Mouse (Mus musculus): ENCODE measurements around the gene Nepro. TPM values are rescaled to one million over a fixed set of nuclear protein-coding genes. Genes with fewer than 3 reads are reported as not detected.

Gene Nepro
- total RNA-seq, 2 experiments from 2014 or later: 10.0 to 16.9 TPM

DNA sequence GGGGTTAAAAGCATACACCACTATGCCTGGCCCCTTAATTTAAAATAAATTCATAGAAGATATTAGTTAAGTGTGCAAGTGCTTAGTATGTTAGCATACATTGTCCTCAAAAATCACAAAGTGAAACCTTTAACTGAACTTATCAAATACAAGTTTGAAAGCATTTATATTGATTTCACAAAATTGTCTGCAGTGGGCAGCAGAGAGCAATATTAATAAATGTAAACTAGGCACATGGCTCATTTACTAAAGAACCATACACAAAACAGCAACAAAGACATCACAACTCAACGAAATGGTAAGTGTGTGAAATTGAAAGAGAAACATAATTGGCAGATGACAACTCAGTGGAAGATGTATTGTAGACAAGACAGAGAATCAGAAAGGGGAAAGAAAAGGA is 37.7 kb downstream of the Nepro start:
- ATAC-seq (replicated peaks; ENCODE audit: poor library complexity, severe bottlenecking): no peak

DNA sequence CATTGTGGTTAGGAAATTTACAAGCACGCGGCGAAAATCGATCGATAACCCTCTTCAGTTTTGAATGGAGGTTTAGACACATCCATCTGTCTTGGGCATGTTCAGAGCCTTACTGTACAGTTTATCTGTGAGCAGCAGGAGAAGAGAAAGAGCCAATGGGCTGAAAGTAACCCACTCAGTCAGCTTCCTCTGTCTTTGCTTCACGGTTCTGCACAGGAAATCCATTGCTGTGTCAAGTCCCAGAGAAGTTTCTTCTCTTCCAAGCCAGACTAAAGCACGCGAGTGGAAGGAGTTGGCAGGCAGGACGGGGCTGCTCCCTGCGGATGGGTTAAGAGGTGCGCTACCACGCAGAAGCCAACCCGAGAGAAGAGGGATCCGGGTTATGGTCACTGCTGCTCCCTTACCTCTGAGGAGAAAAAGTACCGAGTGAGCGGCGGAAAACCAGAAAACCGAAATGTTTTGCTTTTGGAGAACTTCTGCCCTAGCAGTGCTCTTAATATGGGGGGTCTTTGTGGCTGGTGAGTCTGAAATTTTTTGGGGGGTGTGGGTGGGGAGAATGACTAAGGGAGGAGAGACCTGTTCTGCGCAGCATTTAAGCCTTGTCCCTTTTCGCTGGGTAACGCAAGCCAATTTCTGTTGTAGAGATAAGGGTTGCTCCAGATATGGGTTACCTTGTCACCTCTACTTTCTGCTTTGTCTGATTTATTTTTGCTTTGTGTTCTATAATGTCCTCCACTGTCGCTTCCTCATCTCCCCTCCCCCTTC is 41.6 kb downstream of the Nepro start, which contains the start of gene Cd200r1:
Gene Cd200r1, plus strand, starts transcription at position 182 of the 765 bp plus-strand sequence.
- peak; percentile 74 for ATAC-seq (replicated peaks; ENCODE audit: poor library complexity, severe bottlenecking)

DNA sequence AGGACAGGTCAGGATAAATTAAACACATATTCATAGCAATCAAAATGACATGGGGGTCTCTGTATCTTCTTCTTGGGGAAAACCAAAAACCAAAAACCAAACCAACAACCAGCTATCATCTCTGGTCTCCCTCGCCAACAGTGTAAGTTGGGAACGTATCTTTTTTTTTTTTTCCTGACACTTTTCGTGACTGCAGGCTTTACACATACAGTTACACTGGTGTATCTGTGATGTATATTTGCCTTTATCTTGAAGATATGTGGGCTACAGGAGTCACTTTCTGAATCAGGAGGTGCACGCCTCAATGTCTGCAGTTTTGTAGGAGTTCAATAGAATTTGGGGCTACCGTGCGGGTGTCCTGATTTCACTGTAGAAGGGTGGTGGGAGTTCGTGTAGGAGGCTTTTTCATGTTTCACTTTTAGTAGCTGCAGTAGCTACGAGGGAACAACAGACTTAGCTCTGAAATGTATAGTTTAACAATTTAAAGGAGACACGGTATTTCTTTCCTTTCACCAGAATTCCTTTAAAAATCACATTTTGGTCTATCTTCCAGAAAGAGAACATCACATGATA is 42.3 kb downstream of the Nepro start:
- no peak for ATAC-seq (replicated peaks; ENCODE audit: poor library complexity, severe bottlenecking)

DNA sequence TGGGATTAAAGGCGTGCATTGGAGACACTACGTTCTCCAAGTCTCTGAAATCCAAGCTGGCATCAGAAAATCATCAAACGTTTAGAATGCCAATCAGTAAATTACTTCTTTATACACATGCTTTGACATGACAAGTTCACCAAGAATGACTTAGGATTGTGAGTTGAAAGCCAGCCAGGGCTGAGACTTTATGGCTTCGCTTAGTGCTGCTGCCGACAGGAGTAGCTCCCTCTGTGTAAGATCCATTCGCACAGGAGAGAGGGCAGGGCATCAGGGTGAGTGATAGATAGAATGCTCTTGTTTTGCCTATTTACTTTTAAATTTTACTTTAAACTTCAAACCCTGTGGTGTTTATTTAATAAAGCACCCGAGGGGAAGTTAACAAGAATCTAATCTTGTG is 43.4 kb downstream of the Nepro start:
- ATAC-seq (replicated peaks; ENCODE audit: poor library complexity, severe bottlenecking): no peak

DNA sequence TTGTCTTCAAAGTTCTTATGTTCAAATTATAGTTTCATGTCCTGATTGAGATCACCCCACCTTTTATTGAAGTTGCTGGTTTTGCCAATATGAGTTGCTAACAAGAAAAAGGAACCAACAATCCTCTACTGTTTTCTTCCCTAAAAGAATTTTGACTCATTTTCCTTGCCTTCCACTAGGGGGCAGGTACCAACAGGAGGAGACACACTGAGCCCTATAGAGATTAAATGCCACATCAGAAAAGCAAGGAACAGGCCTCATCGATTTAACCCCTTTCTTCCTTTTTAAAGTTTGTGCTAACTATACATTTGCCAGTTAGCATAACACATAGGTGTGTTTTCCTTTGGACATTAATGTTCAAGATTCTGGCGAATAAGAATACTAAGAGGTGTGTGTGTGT is 43.9 kb downstream of the Nepro start:
- peak; percentile 69 for ATAC-seq (replicated peaks; ENCODE audit: poor library complexity, severe bottlenecking)

DNA sequence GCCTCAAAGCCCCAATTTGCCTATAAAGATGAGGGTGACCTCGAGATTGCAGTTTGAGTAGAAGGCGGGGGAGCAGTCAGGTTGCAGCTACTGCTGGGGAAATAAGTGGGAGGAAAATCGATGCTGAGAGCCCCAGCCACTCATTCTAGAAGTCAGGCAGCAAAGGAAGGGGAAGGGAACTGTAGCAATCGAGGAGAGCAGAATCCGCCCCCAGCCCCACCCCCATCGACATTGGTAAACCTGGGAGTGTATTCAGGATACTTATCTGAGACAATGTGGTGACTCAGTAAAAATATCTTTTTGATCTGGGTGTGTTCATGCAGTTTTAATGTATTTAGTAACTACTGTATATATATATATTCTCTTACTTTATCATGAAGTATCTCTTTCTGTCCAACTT is 48.5 kb downstream of the Nepro start:
- ATAC-seq (replicated peaks; ENCODE audit: poor library complexity, severe bottlenecking): peak; percentile 40

DNA sequence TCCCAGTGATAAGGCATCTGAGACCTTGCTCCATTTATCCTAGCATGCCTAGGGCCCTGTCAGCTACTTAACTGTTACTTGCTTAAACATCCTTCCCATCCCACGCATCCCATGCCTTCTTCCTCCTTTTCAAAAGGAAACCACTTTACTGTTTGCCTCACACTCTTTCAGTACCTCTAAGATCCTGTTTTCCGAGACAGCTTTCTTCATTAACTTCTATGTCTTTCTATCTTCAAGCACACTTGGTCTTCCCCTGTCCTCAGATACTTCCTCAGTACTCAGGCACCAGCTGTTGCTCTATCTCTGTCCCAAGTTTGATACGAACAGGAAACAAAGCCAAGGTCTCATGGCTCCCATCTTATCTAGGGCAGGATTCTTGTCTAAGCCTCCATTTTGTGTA is 49.6 kb downstream of the Nepro start:
- ATAC-seq (replicated peaks; ENCODE audit: poor library complexity, severe bottlenecking): peak; percentile 65

DNA sequence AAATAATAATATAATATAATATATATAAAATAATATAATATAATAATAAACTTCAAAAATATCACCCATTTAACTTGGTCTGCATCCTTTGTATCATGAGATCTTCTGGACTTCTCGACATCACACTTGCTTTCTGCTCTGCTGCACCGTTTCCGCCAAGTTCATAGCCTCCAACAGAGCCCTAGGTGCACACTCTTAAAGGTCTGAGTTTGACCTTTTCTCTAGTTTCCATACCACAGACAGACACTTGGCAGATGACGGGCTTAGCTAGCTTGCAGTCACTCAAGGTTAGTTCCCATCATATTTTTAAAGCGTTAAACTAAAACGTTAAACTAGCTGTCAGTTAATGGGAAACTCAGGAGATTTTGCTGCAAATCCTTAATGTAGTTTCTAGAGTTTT is 50.1 kb downstream of the Nepro start:
- no peak for ATAC-seq (replicated peaks; ENCODE audit: poor library complexity, severe bottlenecking)

DNA sequence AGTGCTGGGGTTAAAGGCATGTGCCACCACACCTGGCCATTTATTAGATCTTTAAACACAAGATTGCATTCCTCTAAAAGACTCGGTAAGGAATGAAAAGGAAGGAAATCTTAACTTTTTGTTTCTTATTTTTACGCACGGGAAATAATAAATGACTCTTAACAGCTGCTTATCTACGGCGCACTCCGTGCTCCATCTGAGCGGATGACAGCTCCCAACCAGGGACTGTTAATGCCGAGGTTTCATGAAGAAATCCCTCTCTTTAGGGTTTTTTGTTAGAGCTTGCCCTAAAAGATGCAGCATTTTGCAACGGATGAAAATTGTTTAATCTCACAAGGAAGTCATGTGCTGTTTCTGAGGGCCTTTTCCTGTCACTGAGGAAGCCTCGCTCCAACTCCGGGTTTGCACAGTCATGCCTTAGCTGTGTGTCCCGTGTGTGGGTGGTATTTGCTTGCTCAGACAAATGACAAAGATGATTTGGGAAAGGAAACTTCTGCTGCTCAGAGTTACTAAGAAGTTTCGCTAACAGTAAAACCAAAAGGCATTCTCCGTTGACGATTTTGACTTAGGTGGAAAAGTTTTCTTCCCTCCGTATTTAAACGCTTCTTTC is 54.5 kb downstream of the Nepro start:
- ATAC-seq (replicated peaks; ENCODE audit: poor library complexity, severe bottlenecking): peak; percentile 96

DNA sequence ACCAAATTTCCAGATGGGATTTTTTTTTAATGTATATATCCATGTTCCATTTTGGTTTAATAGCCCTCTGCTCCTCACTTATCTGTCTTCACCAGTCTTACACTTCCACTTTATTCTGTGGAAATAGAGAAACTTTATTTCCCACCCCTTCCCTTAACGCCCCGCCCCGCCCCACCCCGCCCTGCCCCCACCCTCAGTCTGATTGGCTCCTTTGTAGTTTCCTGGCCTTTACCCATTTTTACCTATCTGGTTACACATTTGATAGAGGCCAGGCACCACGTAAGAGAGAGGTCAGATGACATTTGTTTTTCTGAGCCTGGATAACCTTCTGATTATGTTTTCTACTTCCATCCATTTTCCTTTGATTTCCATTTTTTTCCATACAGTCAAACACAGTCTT is 55.4 kb downstream of the Nepro start:
- ATAC-seq (replicated peaks; ENCODE audit: poor library complexity, severe bottlenecking): no peak

DNA sequence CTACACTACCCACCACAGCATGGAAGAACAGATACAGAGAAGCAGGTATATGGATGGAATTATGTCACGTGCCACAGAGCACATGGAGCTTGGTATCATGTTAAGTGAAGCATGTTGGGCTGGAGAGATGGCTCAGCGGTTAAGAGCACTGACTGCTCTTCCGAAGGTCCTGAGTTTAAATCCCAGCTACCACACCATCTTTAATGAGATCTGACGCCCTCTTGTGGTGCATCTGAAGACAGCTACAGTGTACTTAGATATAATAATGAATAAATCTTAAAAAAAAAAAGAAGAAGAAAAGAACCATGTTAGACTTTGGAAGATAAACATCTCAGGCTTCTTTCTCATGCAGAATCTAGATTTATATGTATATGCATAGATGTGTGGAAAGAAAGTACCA is 56.6 kb downstream of the Nepro start:
- ATAC-seq (replicated peaks; ENCODE audit: poor library complexity, severe bottlenecking): no peak

Other genes with a start within 250 kb of the Nepro start
- 0.30 TPM in 1 of 2 replicates, not detected in the other for gene Boc, start 165.4 kb upstream of the Nepro start, total RNA-seq (2014; fragmentation: Nextera tagmentation)
- 0.05 and 0.47 TPM in 2 replicates for gene Boc, start 165.4 kb upstream of the Nepro start, total RNA-seq (2017)
- gene Gtpbp8, start 22.1 kb downstream of the Nepro start, total RNA-seq (2014; fragmentation: Nextera tagmentation): 13.5 and 26.5 TPM in 2 replicates
- 9.0 and 15.9 TPM in 2 replicates for gene Gtpbp8, start 22.1 kb downstream of the Nepro start, total RNA-seq (2017)
- gene Cd200r1, start 41.4 kb downstream of the Nepro start, total RNA-seq (2014; fragmentation: Nextera tagmentation): 6.0 and 13.8 TPM in 2 replicates
- gene Cd200r1, start 41.4 kb downstream of the Nepro start, total RNA-seq (2017): 2.1 and 7.0 TPM in 2 replicates
- not detected in 2 replicates for gene Cd200r4, start 87.4 kb downstream of the Nepro start, total RNA-seq (2014; fragmentation: Nextera tagmentation)
- 0.22 and 1.6 TPM in 2 replicates for gene Cd200r4, start 87.4 kb downstream of the Nepro start, total RNA-seq (2017)
- not detected in 2 replicates for gene Cd200r2, start 142.8 kb downstream of the Nepro start, total RNA-seq (2014; fragmentation: Nextera tagmentation)
- not detected in 2 replicates for gene Cd200r2, start 142.8 kb downstream of the Nepro start, total RNA-seq (2017)
- 3.1 TPM in 1 of 2 replicates, not detected in the other for gene Cd200r3, start 219.4 kb downstream of the Nepro start, total RNA-seq (2014; fragmentation: Nextera tagmentation)
- 1.5 and 1.9 TPM in 2 replicates for gene Cd200r3, start 219.4 kb downstream of the Nepro start, total RNA-seq (2017)